Mouse (Mus musculus) MEL (cell line): Measurements from ENCODE around the gene Slk. TPM values are rescaled to one million over a fixed set of nuclear protein-coding genes. Genes with fewer than 3 reads are reported as not detected.

Experiments used
- DNase-seq: peaks from one replicate; pipeline ENCODE4 v3.0.0; 2011; ENCODE audit warnings: low read depth, low spot score
- H3K27ac ChIP-seq: 2 replicates; pipeline ENCODE4 v1.5.1; 2012; ENCODE audit warnings: low read depth, mild to moderate bottlenecking, control low read depth, low read length, moderate library complexity; ENCODE audit not compliant: control insufficient read depth
- H3K27me3 ChIP-seq, 2 experiments: fragments of 150-350 bp in 1 of 2; sonication (generic) in 1 of 2; 2 replicates each; pipeline ENCODE4 v1.6.1; 2012; ENCODE audit warnings: low read length in 2 of 2, mild to moderate bottlenecking in 2 of 2, improper control_type of control experiment in 1 of 2, moderate library complexity in 1 of 2; ENCODE audit not compliant: insufficient read depth in 2 of 2, control insufficient read depth in 1 of 2
- H3K36me3 ChIP-seq, 2 experiments: 2 replicates each; pipeline ENCODE4 v1.6.1; 2012 to 2014; ENCODE audit warnings: low read length in 2 of 2, improper control_type of control experiment in 1 of 2, inconsistent platforms in 1 of 2, mild to moderate bottlenecking in 1 of 2; ENCODE audit not compliant: insufficient read depth in 2 of 2, control insufficient read depth in 1 of 2
- H3K4me1 ChIP-seq, 2 experiments: fragments of 150-350 bp in 1 of 2; sonication (generic) in 1 of 2; 2 replicates each; pipeline ENCODE4 v1.6.1; 2012; ENCODE audit warnings: low read length in 2 of 2, improper control_type of control experiment in 1 of 2, mild to moderate bottlenecking in 1 of 2; ENCODE audit not compliant: insufficient read depth in 2 of 2, control insufficient read depth in 1 of 2
- H3K4me3 ChIP-seq, 2 experiments: fragments of 150-350 bp in 1 of 2; sonication (generic) in 1 of 2; 2 replicates each; pipeline ENCODE4 v1.5.1; 2012; ENCODE audit warnings: low read depth in 2 of 2, low read length in 2 of 2, mild to moderate bottlenecking in 2 of 2, moderate library complexity in 2 of 2, control low read depth in 1 of 2, improper control_type of control experiment in 1 of 2; ENCODE audit not compliant: control insufficient read depth in 1 of 2, insufficient read depth in 1 of 2
- H3K79me2 ChIP-seq: 2 replicates; pipeline ENCODE4 v1.6.1; 2012; ENCODE audit warnings: mild to moderate bottlenecking, low read length, moderate library complexity; ENCODE audit not compliant: control insufficient read depth, poor library complexity, insufficient read depth
- H3K9ac ChIP-seq: 2 replicates; pipeline ENCODE4 v1.6.1; 2012; ENCODE audit warnings: low read depth, mild to moderate bottlenecking, control low read depth, low read length, moderate library complexity; ENCODE audit not compliant: control insufficient read depth, poor library complexity, severe bottlenecking
- H3K9me3 ChIP-seq: fragments of 150-350 bp; sonication (generic); replicated peaks from 2 replicates; pipeline ENCODE4 v1.6.1; 2012; ENCODE audit warnings: mild to moderate bottlenecking, low read length, improper control_type of control experiment, moderate library complexity; ENCODE audit not compliant: insufficient read depth
- BHLHE40 ChIP-seq: IDR thresholded peaks from 2 replicates; pipeline ENCODE4 v1.6.1; 2012; ENCODE audit warnings: low read depth, mild to moderate bottlenecking, inconsistent platforms, low read length, improper control_type of control experiment, borderline replicate concordance
- CTCF ChIP-seq, 3 experiments: IDR thresholded peaks in 2 of 3; conservative IDR thresholded peaks in 1 of 3; 2 replicates each; pipeline ENCODE4 v1.5.1; 2011 to 2012; ENCODE audit warnings: low read length in 3 of 3, low read depth in 2 of 3, mild to moderate bottlenecking in 2 of 3, improper control_type of control experiment in 1 of 3, inconsistent platforms in 1 of 3, mixed read lengths in 1 of 3, moderate library complexity in 1 of 3; ENCODE audit not compliant: control insufficient read depth in 1 of 3, insufficient read depth in 1 of 3, poor library complexity in 1 of 3, severe bottlenecking in 1 of 3
- ELF1 ChIP-seq: IDR thresholded peaks from 2 replicates; pipeline ENCODE4 v1.6.1; 2014; ENCODE audit warnings: low read depth, mild to moderate bottlenecking, inconsistent platforms, low read length, improper control_type of control experiment, moderate library complexity
- ETS1 ChIP-seq: IDR thresholded peaks from 2 replicates; pipeline ENCODE4 v1.6.1; 2012; ENCODE audit warnings: low read depth, mild to moderate bottlenecking, inconsistent platforms, low read length, improper control_type of control experiment, moderate library complexity
- MAX ChIP-seq: IDR thresholded peaks from 2 replicates; pipeline ENCODE4 v1.6.1; 2011; ENCODE audit warnings: low read length, improper control_type of control experiment
- MAZ ChIP-seq: IDR thresholded peaks from 2 replicates; pipeline ENCODE4 v1.6.1; 2012; ENCODE audit warnings: low read depth, mild to moderate bottlenecking, inconsistent platforms, low read length, improper control_type of control experiment
- MEF2A ChIP-seq: IDR thresholded peaks from 2 replicates; pipeline ENCODE4 v1.6.1; 2014; ENCODE audit warnings: low read depth, mild to moderate bottlenecking, inconsistent platforms, low read length, improper control_type of control experiment; ENCODE audit not compliant: poor library complexity, insufficient replicate concordance, severe bottlenecking; ENCODE audit errors: extremely low read depth
- MYC ChIP-seq: IDR thresholded peaks from 2 replicates; pipeline ENCODE4 v1.6.1; 2011; ENCODE audit warnings: low read depth, mild to moderate bottlenecking, low read length, improper control_type of control experiment, moderate library complexity
- NRF1 ChIP-seq: IDR thresholded peaks from 2 replicates; pipeline ENCODE4 v1.6.1; 2014; ENCODE audit warnings: low read depth, mild to moderate bottlenecking, inconsistent platforms, low read length, improper control_type of control experiment, moderate library complexity; ENCODE audit not compliant: poor library complexity, insufficient read depth, severe bottlenecking
- POLR2AphosphoS2 ChIP-seq: IDR thresholded peaks from 2 replicates; pipeline ENCODE4 v1.6.1; 2011; ENCODE audit warnings: low read length, improper control_type of control experiment
- RAD21 ChIP-seq: IDR thresholded peaks from 2 replicates; pipeline ENCODE4 v1.6.1; 2011; ENCODE audit warnings: mild to moderate bottlenecking, low read depth, low read length, improper control_type of control experiment
- UBTF ChIP-seq: IDR thresholded peaks from 2 replicates; pipeline ENCODE4 v1.6.1; 2012; ENCODE audit warnings: low read depth, mild to moderate bottlenecking, inconsistent platforms, low read length, improper control_type of control experiment, moderate library complexity, borderline replicate concordance; ENCODE audit not compliant: insufficient read depth
- USF1 ChIP-seq: IDR thresholded peaks from 2 replicates; pipeline ENCODE4 v1.6.1; 2014; ENCODE audit warnings: low read depth, mild to moderate bottlenecking, inconsistent platforms, low read length, improper control_type of control experiment, moderate library complexity
- ZC3H11A ChIP-seq: IDR thresholded peaks from 2 replicates; pipeline ENCODE4 v1.6.1; 2012; ENCODE audit warnings: low read depth, mild to moderate bottlenecking, inconsistent platforms, low read length, improper control_type of control experiment
- ZMIZ1 ChIP-seq: IDR thresholded peaks from 2 replicates; pipeline ENCODE4 v1.6.1; 2012; ENCODE audit warnings: low read depth, mild to moderate bottlenecking, inconsistent platforms, low read length, improper control_type of control experiment, moderate library complexity
- ZNF384 ChIP-seq: IDR thresholded peaks from 2 replicates; pipeline ENCODE4 v1.6.1; 2012; ENCODE audit warnings: low read depth, mild to moderate bottlenecking, inconsistent platforms, low read length, improper control_type of control experiment
- polyA plus RNA-seq, 2 experiments: library from polyadenylated mRNA; stranded (reverse) in 1 of 2; unstranded in 1 of 2; fragments of >175 nt in 1 of 2; fragments of >200 nt in 1 of 2; gene quantifications; 2 replicates each; pipeline versions ENCODE4 v1.2.1 to v1.2.4; 2012; ENCODE audit warnings: low replicate concordance in 2 of 2, low read depth in 1 of 2; ENCODE audit not compliant: insufficient read length in 2 of 2, insufficient read depth in 1 of 2, missing spikeins in 1 of 2
- total RNA-seq: library from RNA; depleted of rRNA; stranded (reverse); fragments of 300-350 nt; gene quantifications from 2 replicates; pipeline ENCODE4 v1.2.3, GENCODE M21; 2012

The Slk gene
- total and polyA plus RNA-seq, 3 experiments, result 65.0 to 103 (median 88.2) TPM

GRCm38 (mm10) chr19:47631799-47632198, 52.3 kb downstream of the Slk start:
- no peak overlapping the region for H3K27ac ChIP-seq
- no peak overlapping the region for H3K9ac ChIP-seq
- no peaks in the 10 kb centered on the region for H3K27me3 ChIP-seq
- H3K79me2 ChIP-seq, result no peaks in the 10 kb centered on the region
- no peaks in the 10 kb centered on the region for H3K4me1 ChIP-seq
- H3K4me3 ChIP-seq, result no peak overlapping the region
- TF ChIP-seq ZC3H11A, result no peak
- no peak for TF ChIP-seq ETS1
- no peak for TF ChIP-seq USF1
- H3K9me3 ChIP-seq, result no peaks in the 10 kb centered on the region
- no peak for DNase-seq
- peaks cover 0 to 23% of the 10 kb centered on the region in 2 experiments; a peak in 2 of 4 replicates for H3K36me3 ChIP-seq

- Histone ChIP-seq H3K9me3 (no peaks in the 10 kb centered on the region), H3K4me3 (no peak overlapping the region), H3K36me3 (peaks cover 0 to 41% of the 10 kb centered on the region in 2 experiments; a peak in 2 of 4 replicates), H3K27me3 (no peaks in the 10 kb centered on the region), H3K9ac (no peak overlapping the region), H3K27ac (no peak overlapping the region), H3K4me1 (no peaks in the 10 kb centered on the region), H3K79me2 (no peaks in the 10 kb centered on the region)
- TF ChIP-seq MEF2A, result no peak
- TF ChIP-seq CTCF (IDR thresholded peaks at IDR 0.05 in 2 of 3, conservative IDR thresholded peaks at IDR 0.05 in 1 of 3; ENCODE audit: control insufficient read depth in 1 of 3, insufficient read depth in 1 of 3, low read depth in 2 of 3, low read length in 3 of 3, poor library complexity in 1 of 3, severe bottlenecking in 1 of 3), result no peak
- TF ChIP-seq RAD21, result no peak
- TF ChIP-seq NRF1, result no peak
- no peak for TF ChIP-seq MAZ
- no peak for TF ChIP-seq MYC
- TF ChIP-seq BHLHE40, result no peak
- no peak for TF ChIP-seq ZC3H11A
- no peak for TF ChIP-seq MAX
- no peak for TF ChIP-seq UBTF
- TF ChIP-seq ZNF384, result no peak
- TF ChIP-seq ELF1, result no peak
- DNase-seq, result no peak
Measured at GRCm38 (mm10) chr19:47635380-47635779, 55.9 kb downstream of the Slk start.

DNA sequence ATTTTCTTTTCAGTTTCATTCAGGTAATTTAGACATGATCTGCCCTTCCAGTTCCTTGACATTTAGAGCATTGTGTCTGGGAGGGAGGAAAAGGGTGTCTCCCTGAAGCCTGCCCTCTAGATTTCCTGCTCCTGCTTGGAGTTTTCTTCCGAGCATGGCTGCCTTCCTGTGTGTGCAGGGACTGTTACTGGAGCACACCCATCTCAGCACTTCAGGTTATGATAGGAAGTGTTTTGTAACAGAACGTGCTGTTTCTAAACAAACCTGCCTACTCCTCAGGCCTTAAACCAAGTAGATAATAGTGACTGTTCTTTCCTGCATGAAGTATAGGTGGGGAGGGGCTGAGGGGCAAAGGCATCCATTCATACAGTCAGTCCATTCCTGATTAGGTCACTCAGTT, 64.4 kb downstream of the Slk start:
- no peak for DNase-seq
- TF ChIP-seq POLR2AphosphoS2, result no peak
- TF ChIP-seq USF1, result no peak
- no peak for TF ChIP-seq MAX
- TF ChIP-seq UBTF, result no peak
- TF ChIP-seq ZMIZ1, result no peak
- H3K36me3 ChIP-seq, result peaks cover 0 to 36% of the 10 kb centered on the region in 2 experiments; a peak in 2 of 4 replicates

More for the DNA sequence above, 64.4 kb downstream of the Slk start:
- H3K27me3 ChIP-seq, result no peaks in the 10 kb centered on the region
- H3K4me3 ChIP-seq, result no peak overlapping the region
- no peaks in the 10 kb centered on the region for H3K4me1 ChIP-seq
- H3K9ac ChIP-seq, result no peak overlapping the region
- no peaks in the 10 kb centered on the region for H3K9me3 ChIP-seq
- H3K79me2 ChIP-seq, result no peaks in the 10 kb centered on the region
- no peak overlapping the region for H3K27ac ChIP-seq
